Mouse (Mus musculus) brain, embryonic 14.5 days (tissue): Measurements from ENCODE around the gene Btbd9.

Experiments used
- CTCF ChIP-seq: fragments of 200-500 bp; IDR thresholded peaks from 2 replicates; pipeline ENCODE4 v1.5.1; 2012; ENCODE audit warnings: inconsistent platforms, mild to moderate bottlenecking, moderate library complexity, borderline replicate concordance; ENCODE audit not compliant: insufficient read depth, insufficient read length; ENCODE audit errors: extremely low read depth
- POLR2A ChIP-seq: fragments of 200-500 bp; IDR thresholded peaks from 2 replicates; pipeline ENCODE4 v1.6.1; 2012; ENCODE audit warnings: mild to moderate bottlenecking, inconsistent platforms, borderline replicate concordance; ENCODE audit not compliant: poor library complexity, insufficient read depth, insufficient read length, severe bottlenecking; ENCODE audit errors: extremely low read depth

GRCm38 (mm10) chr17:30472776-30473175, 103.5 kb downstream of the Btbd9 start:
- TF ChIP-seq CTCF = no peak
- no peak for TF ChIP-seq POLR2A
